12 mouse cellular contexts compared by ENCODE assay signal in genomic region chr10:73921579-73921978, GRCm38 (mm10).
DNase-seq lines count a peak whose midpoint lies in the region; ATAC-seq and TF ChIP-seq lines count a peak whose summit lies in the region.
"Had no signal": no experiment of that assay in that cellular context is flagged by ENCODE, and none has a peak within 500 bp of the region (broad histone marks: within the 10 kb centered on the region; RNA-seq: fewer than 3 reads in every experiment).

No protein-coding gene starts in this region.

- ATAC-seq in hindbrain, postnatal 0 days, result no peak
- no peak for ATAC-seq in hindbrain, embryonic 13.5 days (ENCODE audit: low FRiP score)
- no peak for ATAC-seq in midbrain, embryonic 14.5 days (ENCODE audit: low FRiP score, low TSS enrichment)
- no peak for ATAC-seq in midbrain, embryonic 16.5 days

- no peak overlapping the region for H3K4me2 ChIP-seq in hindbrain, postnatal 0 days (ENCODE audit: low read depth, low read length)
- H3K4me2 ChIP-seq in hindbrain, embryonic 13.5 days, result no peak overlapping the region
- H3K4me2 ChIP-seq in midbrain, embryonic 14.5 days (ENCODE audit: low read length), result no peak overlapping the region
- no peak overlapping the region for H3K4me2 ChIP-seq in midbrain, embryonic 16.5 days (ENCODE audit: low read length)
- H3K4me2 ChIP-seq: hindbrain, embryonic 14.5 days; limb, embryonic 12.5 days had no signal

- no peak overlapping the region for H3K4me3 ChIP-seq in hindbrain, postnatal 0 days (ENCODE audit: low read length)
- no peak overlapping the region for H3K4me3 ChIP-seq in hindbrain, embryonic 13.5 days
- no peak overlapping the region for H3K4me3 ChIP-seq in midbrain, embryonic 14.5 days (replicated peaks; ENCODE audit: low read depth, low read length)
- no peak overlapping the region for H3K4me3 ChIP-seq in midbrain, embryonic 16.5 days (ENCODE audit: low read depth, low read length)
- H3K4me3 ChIP-seq: limb, embryonic 12.5 days had no signal

- no peak overlapping the region for H3K27ac ChIP-seq in hindbrain, postnatal 0 days
- H3K27ac ChIP-seq in hindbrain, embryonic 13.5 days, result no peak overlapping the region
- H3K27ac ChIP-seq in midbrain, embryonic 14.5 days (replicated peaks; ENCODE audit: low read depth, low read length), result no peak overlapping the region
- H3K27ac ChIP-seq in midbrain, embryonic 16.5 days (ENCODE audit: low read length), result no peak overlapping the region
- H3K27ac ChIP-seq: hindbrain, embryonic 14.5 days; limb, embryonic 12.5 days; macrophage had no signal

- no peaks in the 10 kb centered on the region for H3K4me1 ChIP-seq in hindbrain, postnatal 0 days (ENCODE audit: insufficient read depth, low read length)
- H3K4me1 ChIP-seq in hindbrain, embryonic 13.5 days (replicated peaks), result no peaks in the 10 kb centered on the region
- no peaks in the 10 kb centered on the region for H3K4me1 ChIP-seq in midbrain, embryonic 14.5 days (ENCODE audit: control insufficient read depth, insufficient read depth, low read length)
- no peaks in the 10 kb centered on the region for H3K4me1 ChIP-seq in midbrain, embryonic 16.5 days (ENCODE audit: control insufficient read depth, insufficient read depth, low read length)
- H3K4me1 ChIP-seq: limb, embryonic 12.5 days had no signal

- no peaks in the 10 kb centered on the region for H3K9me3 ChIP-seq in hindbrain, postnatal 0 days (ENCODE audit: low read length)
- H3K9me3 ChIP-seq in hindbrain, embryonic 13.5 days, result no peaks in the 10 kb centered on the region
- no peaks in the 10 kb centered on the region for H3K9me3 ChIP-seq in midbrain, embryonic 14.5 days (ENCODE audit: control insufficient read depth, low read length)
- H3K9me3 ChIP-seq in midbrain, embryonic 16.5 days (replicated peaks; ENCODE audit: control insufficient read depth, low read length, poor library complexity, severe bottlenecking), result no peaks in the 10 kb centered on the region
- H3K9me3 ChIP-seq: limb, embryonic 12.5 days had no signal

- H3K36me3 ChIP-seq in hindbrain, postnatal 0 days (ENCODE audit: insufficient read depth, low read length), result no peaks in the 10 kb centered on the region
- no peaks in the 10 kb centered on the region for H3K36me3 ChIP-seq in hindbrain, embryonic 13.5 days
- no peaks in the 10 kb centered on the region for H3K36me3 ChIP-seq in midbrain, embryonic 14.5 days (ENCODE audit: control insufficient read depth, insufficient read depth, low read length)
- H3K36me3 ChIP-seq in midbrain, embryonic 16.5 days (ENCODE audit: control insufficient read depth, insufficient read depth, low read length), result no peaks in the 10 kb centered on the region
- H3K36me3 ChIP-seq: limb, embryonic 12.5 days had no signal

- peak; percentile 68 for TF ChIP-seq CTCF in hindbrain, postnatal 0 days (IDR thresholded peaks at IDR 0.05; ENCODE audit: low read depth)

- H3K9ac ChIP-seq in hindbrain, postnatal 0 days (replicated peaks; ENCODE audit: low read length), result no peak overlapping the region
- no peak overlapping the region for H3K9ac ChIP-seq in hindbrain, embryonic 13.5 days
- no peak overlapping the region for H3K9ac ChIP-seq in midbrain, embryonic 14.5 days (replicated peaks; ENCODE audit: low read length)
- no peak overlapping the region for H3K9ac ChIP-seq in midbrain, embryonic 16.5 days (ENCODE audit: low read depth, low read length)
- H3K9ac ChIP-seq: hindbrain, embryonic 14.5 days; limb, embryonic 12.5 days had no signal

- peak; percentile 34 for DNase-seq in adrenal gland, postnatal 10 days
- DNase-seq in adrenal gland, adult 18-20 months (ENCODE audit: low spot score in 2 of 2), result no peak
- peak; percentile 9 for DNase-seq in hindbrain, postnatal 0 days (ENCODE audit: low spot score)
- DNase-seq in midbrain, embryonic 14.5 days, result peak; percentile 39
- peak; percentile 21 for DNase-seq in retina, postnatal 1 day
- no peak for DNase-seq in T-cell, adult 2 months (ENCODE audit: low spot score)
- DNase-seq: gastrocnemius, postnatal 36 days had no signal

- no peaks in the 10 kb centered on the region for H3K27me3 ChIP-seq in hindbrain, postnatal 0 days (ENCODE audit: insufficient read depth, low read length)
- H3K27me3 ChIP-seq in hindbrain, embryonic 13.5 days, result no peaks in the 10 kb centered on the region
- H3K27me3 ChIP-seq in midbrain, embryonic 14.5 days (ENCODE audit: control insufficient read depth, insufficient read depth, low read length), result no peaks in the 10 kb centered on the region
- no peaks in the 10 kb centered on the region for H3K27me3 ChIP-seq in midbrain, embryonic 16.5 days (ENCODE audit: control insufficient read depth, insufficient read depth, low read depth, low read length)
- H3K27me3 ChIP-seq: limb, embryonic 12.5 days had no signal

- 59% methylated on average over 3 of the region's 3 CpGs for WGBS in hindbrain, postnatal 0 days
- WGBS in hindbrain, embryonic 13.5 days, result 69% methylated on average over 3 of the region's 3 CpGs
- WGBS in midbrain, embryonic 14.5 days, result 75% methylated on average over 3 of the region's 3 CpGs
- WGBS in midbrain, embryonic 16.5 days, result 68% methylated on average over 3 of the region's 3 CpGs

Comparison
In these comparisons a context has a peak if more than half of its experiments do, and no peak if none do; other contexts are left out.
1. DNase-seq: peak in adrenal gland, postnatal 10 days (single experiment), hindbrain, postnatal 0 days (single experiment), midbrain, embryonic 14.5 days (single experiment) and retina, postnatal 1 day (single experiment); none in adrenal gland, adult 18-20 months (0 of 2) and T-cell, adult 2 months (single experiment).